Mouse (Mus musculus) megakaryocyte, embryonic 14.5 days (primary cell): ENCODE measurements at regions not wholly inside any gene's neighbourhood (a gene's known extent, or its start where the extent isn't known, plus 50 kb on each side); places are given as distances from the start of the nearest gene placed in this dataset.

Experiments
- FLI1 ChIP-seq: IDR thresholded peaks from 2 replicates; pipeline ENCODE4 v1.6.1; 2012; ENCODE audit warnings: low read length, inconsistent platforms, mixed read lengths
- GATA1 ChIP-seq: IDR thresholded peaks from 3 replicates; pipeline ENCODE4 v1.6.1; 2012; ENCODE audit warnings: mixed read lengths, low read length, inconsistent platforms, borderline replicate concordance

- TF ChIP-seq GATA1: no peak
- no peak for TF ChIP-seq FLI1
Measured at GRCm38 (mm10) chr17:63720883-63721282, 142.0 kb upstream of the Fer start.
